In genomic region chr9:21152715-21153114, GRCm38 (mm10) we compare ENCODE assay signal across 8 mouse cellular contexts. TPM values are rescaled to one million over a fixed set of nuclear protein-coding genes. Genes with fewer than 3 reads are reported as not detected.
DNase-seq lines count a peak whose midpoint lies in the region; ATAC-seq and TF ChIP-seq lines count a peak whose summit lies in the region.

No protein-coding gene starts in this region.

- H3K27me3 ChIP-seq in spleen, adult 2 months (ENCODE audit: control insufficient read depth, insufficient read depth, low read length), result no peaks in the 10 kb centered on the region
- no peaks in the 10 kb centered on the region for H3K27me3 ChIP-seq in embryonic facial prominence, embryonic 15.5 days
- H3K27me3 ChIP-seq in hindbrain, embryonic 14.5 days (ENCODE audit: control insufficient read depth, insufficient read depth, low read length), result no peaks in the 10 kb centered on the region

- no peak overlapping the region for H3K4me3 ChIP-seq in spleen, adult 2 months (ENCODE audit: extremely low read depth, insufficient read depth, insufficient read length)
- peak overlapping the region; percentile 42 for H3K4me3 ChIP-seq in embryonic facial prominence, embryonic 15.5 days (replicated peaks)
- peak overlapping the region; percentile 14; the same call in 1 of the 2 replicates for H3K4me3 ChIP-seq in hindbrain, embryonic 14.5 days (replicated peaks; ENCODE audit: low read length)
- H3K4me3 ChIP-seq in left cerebral cortex, adult 2 months, result peak overlapping the region; percentile 32

- no peaks in the 10 kb centered on the region for H3K36me3 ChIP-seq in spleen, adult 2 months (ENCODE audit: control insufficient read depth, insufficient read depth, low read length)
- H3K36me3 ChIP-seq in embryonic facial prominence, embryonic 15.5 days, result no peaks in the 10 kb centered on the region
- H3K36me3 ChIP-seq in hindbrain, embryonic 14.5 days (replicated peaks; ENCODE audit: control insufficient read depth, insufficient read depth), result no peaks in the 10 kb centered on the region

- intact Hi-C loops in left cerebral cortex, adult 2 months (cut with DNase I), result loop anchor here (1.0 to 2.0 kb wide), 3 partner anchors 14 to 68 kb away; no protein-coding TSS in a partner anchor

- H3K9ac ChIP-seq in embryonic facial prominence, embryonic 15.5 days, result 0 out of 2 replicates have a peak overlapping the region, but pooled peaks have one; percentile 16
- no peak overlapping the region for H3K9ac ChIP-seq in hindbrain, embryonic 14.5 days

- DNase-seq in spleen, adult 2 months (ENCODE audit: low read depth in 1 of 2, low spot score in 2 of 2), result peak in 1 of 2 experiments; percentile 42
- no peak for DNase-seq in spleen, postnatal 14 days (ENCODE audit: low spot score in 2 of 2)
- peak; percentile 55 for DNase-seq in hindbrain, embryonic 14.5 days (ENCODE audit: low spot score)
- peak; percentile 70 to 72 for DNase-seq in left cerebral cortex, adult 2 months (ENCODE audit: extremely low spot score in 1 of 2, low spot score in 2 of 2)
- DNase-seq in lung, postnatal 36 days, result peak; percentile 77
- DNase-seq in right cerebral cortex, postnatal 10 days (ENCODE audit: low spot score in 2 of 2), result peak; percentile 81 to 83
- no peak for DNase-seq in cerebellum, adult 9-10 months

- peak overlapping the region; percentile 76 for H3K4me2 ChIP-seq in embryonic facial prominence, embryonic 15.5 days (replicated peaks)
- H3K4me2 ChIP-seq in hindbrain, embryonic 14.5 days (replicated peaks), result peak overlapping the region; percentile 46

- H3K4me1 ChIP-seq in spleen, adult 2 months (ENCODE audit: control insufficient read depth, insufficient read depth, insufficient read length), result peaks cover 10% of the 10 kb centered on the region; the same call in 1 of the 2 replicates
- H3K4me1 ChIP-seq in embryonic facial prominence, embryonic 15.5 days, result peaks cover 39% of the 10 kb centered on the region
- H3K4me1 ChIP-seq in hindbrain, embryonic 14.5 days (replicated peaks; ENCODE audit: control insufficient read depth, insufficient read depth, low read length), result peaks cover 16% of the 10 kb centered on the region

- no peaks in the 10 kb centered on the region for H3K9me3 ChIP-seq in embryonic facial prominence, embryonic 15.5 days (replicated peaks)
- H3K9me3 ChIP-seq in hindbrain, embryonic 14.5 days (ENCODE audit: control insufficient read depth, low read length), result no peaks in the 10 kb centered on the region

- H3K27ac ChIP-seq in spleen, adult 2 months (ENCODE audit: insufficient read depth, low read length), result no peak overlapping the region
- peak overlapping the region; percentile 85 for H3K27ac ChIP-seq in embryonic facial prominence, embryonic 15.5 days (replicated peaks)
- no peak overlapping the region for H3K27ac ChIP-seq in hindbrain, embryonic 14.5 days
- peak overlapping the region; percentile 70 for H3K27ac ChIP-seq in left cerebral cortex, adult 2 months

- peak; percentile 32; the same call in 1 of the 2 replicates for TF ChIP-seq CTCF in spleen, adult 2 months (IDR thresholded peaks at IDR 0.05; ENCODE audit: extremely low read depth, insufficient read depth, insufficient read length, insufficient replicate concordance)
- peak; percentile 83 for TF ChIP-seq CTCF in left cerebral cortex, adult 2 months (IDR thresholded peaks at IDR 0.05)

- WGBS in spleen, adult 2 months, result 2% methylated on average over 11 of the region's 11 CpGs
- WGBS in embryonic facial prominence, embryonic 15.5 days, result under 1% methylated on average over 11 of the region's 11 CpGs
- WGBS in hindbrain, embryonic 14.5 days, result 4% methylated on average over 11 of the region's 11 CpGs

- no peak for TF ChIP-seq POLR2A in spleen, adult 2 months (IDR thresholded peaks at IDR 0.05; ENCODE audit: low read depth, low read length)

- ATAC-seq in embryonic facial prominence, embryonic 15.5 days (ENCODE audit: insufficient number of reproducible peaks, low FRiP score, low TSS enrichment, low read depth), result peak; percentile 12; the same call in 1 of the 2 replicates
- ATAC-seq in hindbrain, embryonic 14.5 days (ENCODE audit: low FRiP score), result no peak

RNA-seq across cellular contexts. Expression of gene Cdc37, which starts 2.9 kb away (rescaled TPM):
- 39.5 and 44.7 TPM in 2 replicates for polyA plus RNA-seq in spleen, adult 2 months (2012; rRNA removed)
- 296 and 300 TPM in 2 replicates for polyA plus RNA-seq in embryonic facial prominence, embryonic 15.5 days (2015; fragmentation: Nextera tagmentation; extraction: Ambion mirVana)
- polyA plus RNA-seq in hindbrain, embryonic 14.5 days (2014; fragmentation: Nextera tagmentation; extraction: Ambion mirVana), result 192 and 215 TPM in 2 replicates
- total RNA-seq in left cerebral cortex, adult 2 months (2021), result 100 to 1,000 TPM; 141 to 143 TPM

RNA-seq across cellular contexts. Expression of gene Pde4a, which starts 12.8 kb away (rescaled TPM):
- 12.4 and 13.1 TPM in 2 replicates for polyA plus RNA-seq in spleen, adult 2 months (2012; rRNA removed)
- 7.5 and 9.4 TPM in 2 replicates for polyA plus RNA-seq in embryonic facial prominence, embryonic 15.5 days (2015; fragmentation: Nextera tagmentation; extraction: Ambion mirVana)
- polyA plus RNA-seq in hindbrain, embryonic 14.5 days (2014; fragmentation: Nextera tagmentation; extraction: Ambion mirVana), result 28.8 and 35.5 TPM in 2 replicates
- total RNA-seq in left cerebral cortex, adult 2 months (2021), result 100 to 1,000 TPM; 101 to 106 TPM

RNA-seq across cellular contexts. Expression of gene Tyk2, which starts 21.7 kb away (rescaled TPM):
- polyA plus RNA-seq in spleen, adult 2 months (2012; rRNA removed), result 46.1 and 52.2 TPM in 2 replicates
- polyA plus RNA-seq in embryonic facial prominence, embryonic 15.5 days (2015; fragmentation: Nextera tagmentation; extraction: Ambion mirVana), result 13.9 and 16.0 TPM in 2 replicates
- 7.3 and 8.4 TPM in 2 replicates for polyA plus RNA-seq in hindbrain, embryonic 14.5 days (2014; fragmentation: Nextera tagmentation; extraction: Ambion mirVana)
- 10 to 100 TPM; 13.2 to 14.6 TPM for total RNA-seq in left cerebral cortex, adult 2 months (2021)

Comparison
In these comparisons a context has a peak if more than half of its experiments do, and no peak if none do; other contexts are left out.
1. DNase-seq: peak in hindbrain, embryonic 14.5 days (single experiment), left cerebral cortex, adult 2 months (2 of 2), lung, postnatal 36 days (single experiment) and right cerebral cortex, postnatal 10 days (2 of 2); none in spleen, postnatal 14 days (0 of 2) and cerebellum, adult 9-10 months (single experiment).
2. H3K27ac ChIP-seq: peak in embryonic facial prominence, embryonic 15.5 days (single experiment) and left cerebral cortex, adult 2 months (single experiment); none in spleen, adult 2 months (single experiment) and hindbrain, embryonic 14.5 days (single experiment).